Comparison of ENCODE assay signal across 10 mouse cellular contexts in the genomic region with DNA sequence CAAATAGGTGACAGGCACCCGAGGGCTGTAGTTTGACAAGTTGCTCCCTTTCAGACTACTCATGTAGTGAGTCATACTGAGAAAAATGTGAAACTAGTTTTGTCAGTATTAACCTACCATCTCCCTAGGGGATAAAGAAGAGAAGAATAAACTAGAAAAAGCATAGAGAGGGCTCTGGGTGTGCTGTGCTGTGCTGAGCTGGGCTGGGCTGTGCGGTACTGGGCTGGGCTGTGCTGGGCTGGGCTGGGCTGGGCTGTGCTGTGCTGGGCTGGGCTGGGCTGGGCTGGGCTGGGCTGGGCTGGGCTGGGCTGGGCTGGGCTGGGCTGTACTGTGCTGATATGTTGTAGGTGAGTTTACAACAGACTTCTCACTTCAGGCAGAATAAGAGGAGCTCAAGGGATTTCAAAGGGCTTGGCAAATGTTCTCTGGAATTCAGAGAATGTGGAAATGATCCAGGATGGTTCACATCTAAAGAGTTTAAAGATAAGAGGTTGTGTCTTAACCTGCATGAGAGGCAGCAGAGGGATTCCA.
DNase-seq lines count a peak whose midpoint lies in the region; ATAC-seq and TF ChIP-seq lines count a peak whose summit lies in the region.
"Had no signal": no experiment of that assay in that cellular context is flagged by ENCODE, and none has a peak within 500 bp of the region (broad histone marks: within the 10 kb centered on the region; RNA-seq: fewer than 3 reads in every experiment).

No protein-coding gene starts in this region.

- H3K9me3 ChIP-seq in forebrain, embryonic 10.5 days = no peaks in the 10 kb centered on the region
- no peaks in the 10 kb centered on the region for H3K9me3 ChIP-seq in forebrain, embryonic 16.5 days (ENCODE audit: control insufficient read depth, low read length)
- H3K9me3 ChIP-seq in embryonic facial prominence, embryonic 15.5 days (replicated peaks) = no peaks in the 10 kb centered on the region
- no peaks in the 10 kb centered on the region for H3K9me3 ChIP-seq in liver, embryonic 14.5 days (ENCODE audit: control insufficient read depth, low read length)

- H3K27me3 ChIP-seq in forebrain, embryonic 10.5 days (ENCODE audit: poor library complexity, severe bottlenecking) = no peaks in the 10 kb centered on the region
- no peaks in the 10 kb centered on the region for H3K27me3 ChIP-seq in forebrain, embryonic 16.5 days (replicated peaks; ENCODE audit: control insufficient read depth, insufficient read depth, low read length)
- no peaks in the 10 kb centered on the region for H3K27me3 ChIP-seq in embryonic facial prominence, embryonic 15.5 days
- no peaks in the 10 kb centered on the region for H3K27me3 ChIP-seq in liver, embryonic 14.5 days (ENCODE audit: control insufficient read depth, insufficient read depth, low read length)

- no peak for TF ChIP-seq CTCF in liver, embryonic 14.5 days (IDR thresholded peaks at IDR 0.05; ENCODE audit: low read depth)

- TF ChIP-seq EP300 in liver, embryonic 14.5 days (IDR thresholded peaks at IDR 0.05; ENCODE audit: low read depth) = peak; percentile 42; the same call in 1 of the 2 replicates

- DNase-seq in forebrain, embryonic 10.5 days (ENCODE audit: extremely low spot score, low spot score) = no peak
- DNase-seq in 3134 (ENCODE audit: extremely low read depth, insufficient read length, low spot score) = peak; percentile 70
- peak; percentile 56 to 70 (median 59) for DNase-seq in liver, embryonic 14.5 days (ENCODE audit: low read depth in 3 of 3, low spot score in 3 of 3)
- DNase-seq in frontal cortex, postnatal 25 days (ENCODE audit: low spot score in 2 of 2) = no peak
- no peak for DNase-seq in urinary bladder, adult 2 months (ENCODE audit: low spot score)
- DNase-seq in cerebellum, adult 18-20 months = no peak
- DNase-seq: gastrocnemius, postnatal 10 days had no signal

- H3K27ac ChIP-seq in forebrain, embryonic 10.5 days = peak overlapping the region; percentile 56; the same call in 1 of the 2 replicates
- H3K27ac ChIP-seq in forebrain, embryonic 16.5 days (ENCODE audit: low read length) = no peak overlapping the region
- peak overlapping the region; percentile 34; the same call in 1 of the 2 replicates for H3K27ac ChIP-seq in embryonic facial prominence, embryonic 15.5 days (replicated peaks)
- peak overlapping the region; percentile 92 for H3K27ac ChIP-seq in liver, embryonic 14.5 days
- H3K27ac ChIP-seq: hindbrain, embryonic 14.5 days had no signal

- H3K4me1 ChIP-seq in forebrain, embryonic 10.5 days = no peaks in the 10 kb centered on the region
- no peaks in the 10 kb centered on the region for H3K4me1 ChIP-seq in forebrain, embryonic 16.5 days (replicated peaks; ENCODE audit: control insufficient read depth, insufficient read depth, low read length)
- H3K4me1 ChIP-seq in embryonic facial prominence, embryonic 15.5 days = no peaks in the 10 kb centered on the region
- peaks cover 69 to 76% of the 10 kb centered on the region in 2 experiments for H3K4me1 ChIP-seq in liver, embryonic 14.5 days (replicated peaks; ENCODE audit: control insufficient read depth in 2 of 2, insufficient read depth in 2 of 2, low read length in 1 of 2)

- H3K4me3 ChIP-seq in forebrain, embryonic 10.5 days = no peak overlapping the region
- no peak overlapping the region for H3K4me3 ChIP-seq in forebrain, embryonic 16.5 days (replicated peaks; ENCODE audit: low read length)
- no peak overlapping the region for H3K4me3 ChIP-seq in embryonic facial prominence, embryonic 15.5 days (replicated peaks)
- H3K4me3 ChIP-seq in liver, embryonic 14.5 days (ENCODE audit: insufficient read depth in 1 of 2, low read depth in 2 of 2, low read length in 2 of 2) = peak overlapping the region; percentile 22; a peak in 2 of 4 replicates

- no peaks in the 10 kb centered on the region for H3K36me3 ChIP-seq in forebrain, embryonic 10.5 days (replicated peaks)
- no peaks in the 10 kb centered on the region for H3K36me3 ChIP-seq in forebrain, embryonic 16.5 days (ENCODE audit: control insufficient read depth, insufficient read depth)
- no peaks in the 10 kb centered on the region for H3K36me3 ChIP-seq in embryonic facial prominence, embryonic 15.5 days
- H3K36me3 ChIP-seq in liver, embryonic 14.5 days (replicated peaks; ENCODE audit: control insufficient read depth, insufficient read depth, low read depth) = no peaks in the 10 kb centered on the region

- ATAC-seq in forebrain, embryonic 16.5 days = no peak
- peak; percentile 73; the same call in 1 of the 2 replicates for ATAC-seq in embryonic facial prominence, embryonic 15.5 days (ENCODE audit: insufficient number of reproducible peaks, low FRiP score, low TSS enrichment, low read depth)
- ATAC-seq in liver, embryonic 14.5 days (ENCODE audit: insufficient read depth) = peak; percentile 89

- 60% methylated on average over 2 of the region's 2 CpGs for WGBS in forebrain, embryonic 10.5 days
- WGBS in forebrain, embryonic 16.5 days = 62% methylated on average over 2 of the region's 2 CpGs
- WGBS in embryonic facial prominence, embryonic 15.5 days = 45% methylated on average over 2 of the region's 2 CpGs
- WGBS in liver, embryonic 14.5 days (ENCODE audit: insufficient replicate concordance) = 12% methylated on average over 2 of the region's 2 CpGs

- no peak overlapping the region for H3K4me2 ChIP-seq in forebrain, embryonic 16.5 days (ENCODE audit: low read length)
- H3K4me2 ChIP-seq in embryonic facial prominence, embryonic 15.5 days (replicated peaks) = no peak overlapping the region
- H3K4me2 ChIP-seq in liver, embryonic 14.5 days (ENCODE audit: low read depth) = peak overlapping the region; percentile 83
- H3K4me2 ChIP-seq: hindbrain, embryonic 14.5 days had no signal

- H3K9ac ChIP-seq in forebrain, embryonic 16.5 days (replicated peaks; ENCODE audit: low read depth, low read length) = no peak overlapping the region
- no peak overlapping the region for H3K9ac ChIP-seq in embryonic facial prominence, embryonic 15.5 days
- H3K9ac ChIP-seq in liver, embryonic 14.5 days (replicated peaks) = peak overlapping the region; percentile 62
- H3K9ac ChIP-seq: hindbrain, embryonic 14.5 days had no signal

Comparison
In these comparisons a context has a peak if more than half of its experiments do, and no peak if none do; other contexts are left out.
1. DNase-seq: peak in 3134 (single experiment) and liver, embryonic 14.5 days (3 of 3); none in forebrain, embryonic 10.5 days (single experiment), frontal cortex, postnatal 25 days (0 of 2), urinary bladder, adult 2 months (single experiment) and cerebellum, adult 18-20 months (0 of 2).
2. H3K4me3 ChIP-seq: peak in liver, embryonic 14.5 days (2 of 2); none in forebrain, embryonic 10.5 days (single experiment), forebrain, embryonic 16.5 days (single experiment) and embryonic facial prominence, embryonic 15.5 days (single experiment).